ENCODE assay signal across 8 mouse cellular contexts in genomic region chr1:153486767-153487499, GRCm38 (mm10). TPM values are rescaled to one million over a fixed set of nuclear protein-coding genes. Genes with fewer than 3 reads are reported as not detected.
DNase-seq lines count a peak whose midpoint lies in the region; ATAC-seq and TF ChIP-seq lines count a peak whose summit lies in the region.

No protein-coding gene starts in this region.

- peak; percentile 81 for DNase-seq in T-cell, adult 2 months (ENCODE audit: low spot score)
- DNase-seq in lung, embryonic 14.5 days: peak; percentile 65
- peak; percentile 75 for DNase-seq in thymus, adult 2 months

- peaks cover 17% of the 10 kb centered on the region for H3K4me1 ChIP-seq in embryonic facial prominence, embryonic 12.5 days
- H3K4me1 ChIP-seq in heart, embryonic 12.5 days (replicated peaks): peaks cover 21% of the 10 kb centered on the region
- peaks cover 25% of the 10 kb centered on the region for H3K4me1 ChIP-seq in kidney, embryonic 16.5 days (ENCODE audit: insufficient read depth, low read length)
- H3K4me1 ChIP-seq in lung, embryonic 14.5 days (ENCODE audit: insufficient read depth): no peaks in the 10 kb centered on the region
- H3K4me1 ChIP-seq in neural tube, embryonic 14.5 days (ENCODE audit: control insufficient read depth, insufficient read depth, low read length): peaks cover 20% of the 10 kb centered on the region
- peaks cover 7% of the 10 kb centered on the region; the same call in 1 of the 2 replicates for H3K4me1 ChIP-seq in thymus, adult 2 months (replicated peaks; ENCODE audit: control insufficient read depth, insufficient read depth, low read length)

- H3K27ac ChIP-seq in embryonic facial prominence, embryonic 12.5 days: peak overlapping the region; percentile 96
- H3K27ac ChIP-seq in heart, embryonic 12.5 days (ENCODE audit: poor library complexity, severe bottlenecking): peak overlapping the region; percentile 89
- H3K27ac ChIP-seq in kidney, embryonic 16.5 days (ENCODE audit: low read length): peak overlapping the region; percentile 90
- H3K27ac ChIP-seq in lung, embryonic 14.5 days (ENCODE audit: low read depth): peak overlapping the region; percentile 93
- peak overlapping the region; percentile 93 for H3K27ac ChIP-seq in neural tube, embryonic 14.5 days (ENCODE audit: low read depth, low read length)
- peak overlapping the region; percentile 29 for H3K27ac ChIP-seq in thymus, adult 2 months (ENCODE audit: control insufficient read depth, insufficient read depth, low read length)

- TF ChIP-seq POLR2A in thymus, adult 2 months (IDR thresholded peaks at IDR 0.05; ENCODE audit: control insufficient read depth, extremely low read depth, insufficient read depth, low read length, poor library complexity): no peak

- peaks cover 55% of the 10 kb centered on the region for H3K79me3 ChIP-seq in C2C12 (ENCODE audit: low read depth)

- peaks cover 35% of the 10 kb centered on the region for H3K36me3 ChIP-seq in C2C12 (ENCODE audit: control insufficient read depth, insufficient read depth)
- H3K36me3 ChIP-seq in embryonic facial prominence, embryonic 12.5 days: peaks cover 8% of the 10 kb centered on the region
- peaks cover 11% of the 10 kb centered on the region for H3K36me3 ChIP-seq in heart, embryonic 12.5 days
- H3K36me3 ChIP-seq in kidney, embryonic 16.5 days (ENCODE audit: insufficient read depth, low read length): peaks cover 7% of the 10 kb centered on the region; the same call in 1 of the 2 replicates
- peaks cover 13% of the 10 kb centered on the region for H3K36me3 ChIP-seq in lung, embryonic 14.5 days (ENCODE audit: insufficient read depth)
- no peaks in the 10 kb centered on the region for H3K36me3 ChIP-seq in neural tube, embryonic 14.5 days (ENCODE audit: control insufficient read depth, insufficient read depth, low read length)
- H3K36me3 ChIP-seq in thymus, adult 2 months (ENCODE audit: control insufficient read depth, insufficient read depth, low read length): peaks cover 8% of the 10 kb centered on the region

- H3K4me2 ChIP-seq in embryonic facial prominence, embryonic 12.5 days (replicated peaks): peak overlapping the region; percentile 89
- peak overlapping the region; percentile 91 for H3K4me2 ChIP-seq in heart, embryonic 12.5 days
- peak overlapping the region; percentile 92 for H3K4me2 ChIP-seq in kidney, embryonic 16.5 days (replicated peaks; ENCODE audit: low read depth, low read length)
- peak overlapping the region; percentile 91 for H3K4me2 ChIP-seq in lung, embryonic 14.5 days
- peak overlapping the region; percentile 67 for H3K4me2 ChIP-seq in neural tube, embryonic 14.5 days (ENCODE audit: low read depth, low read length)

- H3K9ac ChIP-seq in embryonic facial prominence, embryonic 12.5 days: peak overlapping the region; percentile 99
- peak overlapping the region; percentile 100 for H3K9ac ChIP-seq in heart, embryonic 12.5 days
- peak overlapping the region; percentile 99 for H3K9ac ChIP-seq in kidney, embryonic 16.5 days (replicated peaks; ENCODE audit: low read length)
- peak overlapping the region; percentile 99 for H3K9ac ChIP-seq in lung, embryonic 14.5 days
- peak overlapping the region; percentile 98 for H3K9ac ChIP-seq in neural tube, embryonic 14.5 days (replicated peaks; ENCODE audit: low read depth, low read length)

- peaks cover 57% of the 10 kb centered on the region for H3K79me2 ChIP-seq in C2C12 (ENCODE audit: control insufficient read depth, insufficient read depth)

- under 1% methylated on average over 63 of the region's 64 CpGs for WGBS in embryonic facial prominence, embryonic 12.5 days
- under 1% methylated on average over 64 of the region's 64 CpGs for WGBS in heart, embryonic 12.5 days
- under 1% methylated on average over 56 of the region's 64 CpGs for WGBS in kidney, embryonic 16.5 days
- under 1% methylated on average over 64 of the region's 64 CpGs for WGBS in lung, embryonic 14.5 days
- WGBS in neural tube, embryonic 14.5 days: under 1% methylated on average over 63 of the region's 64 CpGs
- under 1% methylated on average over 64 of the region's 64 CpGs for WGBS in thymus, adult 2 months

- peak overlapping the region; percentile 98 for H3ac ChIP-seq in C2C12 (ENCODE audit: control insufficient read depth, insufficient read length, low read depth)

- H3K27me3 ChIP-seq in C2C12 (ENCODE audit: control insufficient read depth, insufficient read depth, insufficient read length): no peaks in the 10 kb centered on the region
- H3K27me3 ChIP-seq in embryonic facial prominence, embryonic 12.5 days: no peaks in the 10 kb centered on the region
- no peaks in the 10 kb centered on the region for H3K27me3 ChIP-seq in heart, embryonic 12.5 days (replicated peaks)
- H3K27me3 ChIP-seq in kidney, embryonic 16.5 days (ENCODE audit: insufficient read depth, low read length): no peaks in the 10 kb centered on the region
- no peaks in the 10 kb centered on the region for H3K27me3 ChIP-seq in lung, embryonic 14.5 days (ENCODE audit: insufficient read depth, low read length)
- no peaks in the 10 kb centered on the region for H3K27me3 ChIP-seq in neural tube, embryonic 14.5 days (ENCODE audit: control insufficient read depth, insufficient read depth, low read length)
- no peaks in the 10 kb centered on the region for H3K27me3 ChIP-seq in thymus, adult 2 months (ENCODE audit: control insufficient read depth, insufficient read depth, low read length)

- no peak for TF ChIP-seq CTCF in C2C12 (IDR thresholded peaks at IDR 0.05; ENCODE audit: control insufficient read depth, insufficient read depth, insufficient read length)
- TF ChIP-seq CTCF in lung, embryonic 14.5 days (IDR thresholded peaks at IDR 0.05; ENCODE audit: low read depth): no peak
- TF ChIP-seq CTCF in thymus, adult 2 months (IDR thresholded peaks at IDR 0.05; ENCODE audit: borderline replicate concordance, control insufficient read depth, extremely low read depth, insufficient read depth, low read length, poor library complexity): no peak

- peak overlapping the region; percentile 99 for H3K4me3 ChIP-seq in C2C12 (ENCODE audit: insufficient read depth, poor library complexity, severe bottlenecking)
- peak overlapping the region; percentile 99 for H3K4me3 ChIP-seq in embryonic facial prominence, embryonic 12.5 days
- peak overlapping the region; percentile 100 for H3K4me3 ChIP-seq in heart, embryonic 12.5 days
- H3K4me3 ChIP-seq in kidney, embryonic 16.5 days (ENCODE audit: low read length): peak overlapping the region; percentile 100
- H3K4me3 ChIP-seq in lung, embryonic 14.5 days (ENCODE audit: low read depth, low read length): peak overlapping the region; percentile 100
- peak overlapping the region; percentile 99 for H3K4me3 ChIP-seq in neural tube, embryonic 14.5 days (ENCODE audit: low read depth, low read length)
- H3K4me3 ChIP-seq in thymus, adult 2 months (ENCODE audit: control insufficient read depth, insufficient read depth, low read length): peak overlapping the region; percentile 74

- H3K9me3 ChIP-seq in embryonic facial prominence, embryonic 12.5 days: no peaks in the 10 kb centered on the region
- no peaks in the 10 kb centered on the region for H3K9me3 ChIP-seq in heart, embryonic 12.5 days (replicated peaks)
- H3K9me3 ChIP-seq in kidney, embryonic 16.5 days (ENCODE audit: low read length): no peaks in the 10 kb centered on the region
- H3K9me3 ChIP-seq in lung, embryonic 14.5 days (ENCODE audit: low read depth, low read length): no peaks in the 10 kb centered on the region
- H3K9me3 ChIP-seq in neural tube, embryonic 14.5 days (ENCODE audit: control insufficient read depth, low read length): no peaks in the 10 kb centered on the region

- ATAC-seq in embryonic facial prominence, embryonic 12.5 days (ENCODE audit: insufficient number of reproducible peaks, insufficient read depth, low FRiP score, low TSS enrichment): peak; percentile 65
- peak; percentile 78 for ATAC-seq in heart, embryonic 12.5 days (ENCODE audit: insufficient number of reproducible peaks, low FRiP score)
- ATAC-seq in kidney, embryonic 16.5 days (ENCODE audit: low FRiP score, low TSS enrichment): peak; percentile 77
- peak; percentile 75 for ATAC-seq in lung, embryonic 14.5 days (ENCODE audit: insufficient read depth)
- ATAC-seq in neural tube, embryonic 14.5 days (ENCODE audit: low read depth): peak; percentile 88

TF ChIP-seq in C2C12, 6 proteins besides CTCF, POLR2A, EP300 and RAD21:
- TF ChIP-seq FOSL1 (IDR thresholded peaks at IDR 0.05; ENCODE audit: insufficient read depth, low read length, poor library complexity, severe bottlenecking) (no peak), USF1 (IDR thresholded peaks at IDR 0.05; ENCODE audit: low read depth) (peak; percentile 93), CEBPB (IDR thresholded peaks at IDR 0.05; ENCODE audit: low read depth) (no peak), MYOD1 (IDR thresholded peaks at IDR 0.05; ENCODE audit: control insufficient read depth, insufficient read length, low read depth) (no peak), MYOG (IDR thresholded peaks at IDR 0.05; ENCODE audit: control insufficient read depth, extremely low read depth, insufficient read length) (no peak), MAX (IDR thresholded peaks at IDR 0.05) (peak; percentile 25)

RNA-seq across cellular contexts. Expression of gene Dhx9, which starts 0.5 kb away (rescaled TPM):
- 53.1 TPM for polyA plus RNA-seq in C2C12 (2012; fragmentation: generic; extraction: Trizol)
- 46.3 and 47.1 TPM in 2 replicates for polyA plus RNA-seq in embryonic facial prominence, embryonic 12.5 days (2016; fragmentation: Nextera tagmentation; extraction: Ambion mirVana)
- 24.7 TPM in 2 replicates for polyA plus RNA-seq in heart, embryonic 12.5 days (2016; fragmentation: Nextera tagmentation; extraction: Ambion mirVana)
- polyA plus RNA-seq in kidney, embryonic 16.5 days (2015; fragmentation: Nextera tagmentation; extraction: Ambion mirVana): 23.2 and 30.0 TPM in 2 replicates
- polyA plus RNA-seq in lung, embryonic 14.5 days (2014; fragmentation: Nextera tagmentation; extraction: Ambion mirVana): 30.7 and 30.8 TPM in 2 replicates
- polyA plus RNA-seq in neural tube, embryonic 14.5 days (2014; fragmentation: Nextera tagmentation; extraction: Ambion mirVana): 26.5 and 41.2 TPM in 2 replicates
- polyA plus RNA-seq in thymus, adult 2 months (2012; rRNA removed): 33.3 and 34.7 TPM in 2 replicates

Comparison
In these comparisons a context has a peak if more than half of its experiments do, and no peak if none do; other contexts are left out.
1. Peak in every context shown above with its lines: DNase-seq, ATAC-seq, H3K4me3 ChIP-seq and H3K27ac ChIP-seq.
2. H3K27ac ChIP-seq: peak in every context shown above with its lines; median percentile 96 in embryonic facial prominence, embryonic 12.5 days; 93 in lung, embryonic 14.5 days; 93 in neural tube, embryonic 14.5 days; 90 in kidney, embryonic 16.5 days; 89 in heart, embryonic 12.5 days; 29 in thymus, adult 2 months.